Mouse (Mus musculus) hindbrain, embryonic 15.5 days (tissue): ENCODE data around the gene Gzmk. TPM values are rescaled to one million over a fixed set of nuclear protein-coding genes. Genes with fewer than 3 reads are reported as not detected.

Experiments used
- ATAC-seq: fragments of 200-750 bp; cut with Nextera tagmentation; 2 replicates; pipeline ENCODE4 v1.8.0; 2017; ENCODE audit warnings: low read depth, moderate number of reproducible peaks, moderate TSS enrichment; ENCODE audit not compliant: low FRiP score
- H3K27ac ChIP-seq: fragments of 300-500 bp; sonication (generic); replicated peaks from 2 replicates; pipeline ENCODE4 v1.5.1; 2015; ENCODE audit warnings: mild to moderate bottlenecking, inconsistent platforms
- H3K27me3 ChIP-seq: fragments of 300-500 bp; sonication (generic); 2 replicates; pipeline ENCODE4 v1.6.1; 2015; ENCODE audit warnings: control low read depth, inconsistent platforms
- H3K36me3 ChIP-seq: fragments of 300-500 bp; sonication (generic); 2 replicates; pipeline ENCODE4 v1.6.1; 2015; ENCODE audit warnings: control low read depth, inconsistent platforms
- H3K4me1 ChIP-seq: fragments of 300-500 bp; sonication (generic); replicated peaks from 2 replicates; pipeline ENCODE4 v1.6.1; 2015; ENCODE audit warnings: control low read depth, inconsistent platforms
- H3K4me2 ChIP-seq: fragments of 300-500 bp; sonication (generic); 2 replicates; pipeline ENCODE4 v1.6.1; 2015; ENCODE audit warnings: moderate library complexity, mild to moderate bottlenecking, inconsistent platforms
- H3K4me3 ChIP-seq: fragments of 300-500 bp; sonication (generic); 2 replicates; pipeline ENCODE4 v1.5.1; 2015; ENCODE audit warnings: mild to moderate bottlenecking, inconsistent platforms
- H3K9ac ChIP-seq: fragments of 300-500 bp; sonication (generic); 2 replicates; pipeline ENCODE4 v1.6.1; 2015; ENCODE audit warnings: inconsistent platforms
- H3K9me3 ChIP-seq: fragments of 300-500 bp; sonication (generic); 2 replicates; pipeline ENCODE4 v1.6.1; 2016; ENCODE audit warnings: control low read depth, inconsistent platforms
- whole genome bisulfite sequencing: fragments of 180-500 bp; shearing (Covaris S2); methylation state at CpG from one replicate; pipeline ENCODE4 v1.1.7; 2015; 5-methylcytosine and 5-hydroxymethylcytosine counted together
- polyA plus RNA-seq: library from polyadenylated mRNA; unstranded; fragments of >200 nt; fragmentation: Nextera tagmentation; extraction: Ambion mirVana; gene quantifications from 2 replicates; pipeline ENCODE4 v1.2.1, GENCODE M21; 2015

The Gzmk gene
- polyA plus RNA-seq, 1 experiment from 2014 or later: 0.16 TPM

- Histone ChIP-seq H3K9ac (no peak overlapping the region), H3K4me3 (no peak overlapping the region), H3K4me2 (no peak overlapping the region), H3K27ac (no peak overlapping the region), H3K4me1 (no peaks in the 10 kb centered on the region), H3K27me3 (no peaks in the 10 kb centered on the region), H3K36me3 (no peaks in the 10 kb centered on the region), H3K9me3 (no peaks in the 10 kb centered on the region)
- 87% methylated on average over 2 of the region's 2 CpGs for WGBS
- ATAC-seq: no peak
Observed at GRCm38 (mm10) chr13:113201631-113202030, 24.1 kb downstream of the Gzmk start.

DNA sequence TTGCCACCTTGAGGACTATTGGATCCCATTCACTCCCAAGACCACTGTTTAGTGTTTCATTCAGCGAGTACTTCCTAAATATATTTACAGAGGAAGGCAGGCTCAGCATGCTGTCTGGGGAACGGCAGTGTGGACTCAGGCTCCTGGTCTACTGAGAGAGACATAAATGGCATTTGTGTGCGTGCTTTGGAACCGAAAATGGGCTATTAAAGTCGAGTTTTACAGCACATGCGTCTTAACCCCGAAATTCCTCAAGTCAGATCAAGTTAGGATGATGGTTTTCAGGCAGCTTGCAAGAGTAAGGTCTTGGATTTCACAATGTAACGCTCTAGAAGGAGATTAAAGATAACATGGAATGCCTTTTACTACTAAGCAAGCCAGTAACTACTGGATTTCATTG lies 25.0 kb downstream of the Gzmk start:
- no peak overlapping the region for H3K4me2 ChIP-seq
- H3K4me3 ChIP-seq: no peak overlapping the region
- no peak overlapping the region for H3K27ac ChIP-seq
- H3K36me3 ChIP-seq: no peaks in the 10 kb centered on the region
- no peaks in the 10 kb centered on the region for H3K4me1 ChIP-seq
- no peak overlapping the region for H3K9ac ChIP-seq
- H3K27me3 ChIP-seq: no peaks in the 10 kb centered on the region
- no peak for ATAC-seq
- 73% methylated on average over 8 of the region's 8 CpGs for WGBS
- no peaks in the 10 kb centered on the region for H3K9me3 ChIP-seq

DNA sequence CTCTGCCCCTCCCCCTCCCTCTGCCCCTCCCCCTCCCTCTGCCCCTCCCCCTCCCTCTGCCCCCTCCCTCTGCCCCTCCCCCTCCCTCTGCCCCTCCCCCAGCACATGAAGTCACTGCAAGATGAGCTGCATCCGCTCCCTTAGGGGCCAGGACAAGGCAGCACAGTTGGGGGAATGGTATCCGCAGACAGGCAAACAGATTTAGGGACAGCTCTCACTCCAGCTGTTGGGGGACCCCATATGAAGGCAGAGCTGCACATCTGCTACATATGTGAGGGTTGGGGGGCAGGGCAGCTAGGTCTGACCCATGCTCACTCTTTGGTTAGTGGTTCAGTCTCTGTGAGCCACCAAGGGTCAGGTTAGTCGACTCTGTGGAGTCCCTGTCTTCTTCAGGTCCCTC lies 26.4 kb downstream of the Gzmk start:
- no peak for ATAC-seq
- no peaks in the 10 kb centered on the region for H3K4me1 ChIP-seq
- no peak overlapping the region for H3K9ac ChIP-seq
- H3K36me3 ChIP-seq: no peaks in the 10 kb centered on the region
- H3K27ac ChIP-seq: no peak overlapping the region
- H3K4me2 ChIP-seq: no peak overlapping the region
- no peaks in the 10 kb centered on the region for H3K27me3 ChIP-seq
- WGBS: 56% methylated on average over 2 of the region's 3 CpGs
- H3K9me3 ChIP-seq: no peaks in the 10 kb centered on the region
- no peak overlapping the region for H3K4me3 ChIP-seq

DNA sequence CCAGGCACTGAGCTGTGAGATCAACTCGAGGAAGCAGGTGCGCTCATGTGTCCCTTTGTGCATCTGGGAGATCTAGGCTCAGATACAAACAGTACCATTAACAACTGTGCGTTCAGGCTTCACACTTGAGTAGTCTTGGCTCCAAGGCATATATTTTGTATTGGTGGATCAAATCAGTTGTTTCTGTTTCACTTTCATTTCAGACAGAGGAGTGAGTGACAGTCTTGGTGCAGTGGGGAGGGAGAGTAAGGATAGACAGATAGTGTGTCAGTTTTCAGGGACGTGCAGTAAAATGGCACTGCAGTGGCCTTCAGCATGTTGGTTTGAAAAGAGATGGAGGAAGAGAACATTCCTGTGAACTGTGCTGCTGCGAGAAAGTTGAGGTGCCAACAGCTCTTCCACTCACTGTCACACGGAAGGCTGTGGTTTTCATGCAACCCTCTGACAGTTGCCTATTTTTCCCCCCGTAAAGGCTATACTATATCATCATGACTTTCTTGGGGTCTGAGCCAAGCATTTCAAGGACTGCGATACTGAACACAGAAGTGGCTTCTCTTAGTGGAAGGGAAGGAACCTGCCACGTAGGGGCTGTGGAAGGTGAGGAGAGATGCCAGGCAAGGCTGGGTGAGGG lies 27.7 kb downstream of the Gzmk start:
- Histone ChIP-seq H3K4me2 (no peak overlapping the region), H3K4me1 (no peaks in the 10 kb centered on the region), H3K27me3 (no peaks in the 10 kb centered on the region), H3K36me3 (no peaks in the 10 kb centered on the region), H3K4me3 (no peak overlapping the region), H3K9ac (no peak overlapping the region), H3K27ac (no peak overlapping the region), H3K9me3 (no peaks in the 10 kb centered on the region)
- ATAC-seq: no peak
- WGBS: 77% methylated on average over 9 of the region's 9 CpGs

DNA sequence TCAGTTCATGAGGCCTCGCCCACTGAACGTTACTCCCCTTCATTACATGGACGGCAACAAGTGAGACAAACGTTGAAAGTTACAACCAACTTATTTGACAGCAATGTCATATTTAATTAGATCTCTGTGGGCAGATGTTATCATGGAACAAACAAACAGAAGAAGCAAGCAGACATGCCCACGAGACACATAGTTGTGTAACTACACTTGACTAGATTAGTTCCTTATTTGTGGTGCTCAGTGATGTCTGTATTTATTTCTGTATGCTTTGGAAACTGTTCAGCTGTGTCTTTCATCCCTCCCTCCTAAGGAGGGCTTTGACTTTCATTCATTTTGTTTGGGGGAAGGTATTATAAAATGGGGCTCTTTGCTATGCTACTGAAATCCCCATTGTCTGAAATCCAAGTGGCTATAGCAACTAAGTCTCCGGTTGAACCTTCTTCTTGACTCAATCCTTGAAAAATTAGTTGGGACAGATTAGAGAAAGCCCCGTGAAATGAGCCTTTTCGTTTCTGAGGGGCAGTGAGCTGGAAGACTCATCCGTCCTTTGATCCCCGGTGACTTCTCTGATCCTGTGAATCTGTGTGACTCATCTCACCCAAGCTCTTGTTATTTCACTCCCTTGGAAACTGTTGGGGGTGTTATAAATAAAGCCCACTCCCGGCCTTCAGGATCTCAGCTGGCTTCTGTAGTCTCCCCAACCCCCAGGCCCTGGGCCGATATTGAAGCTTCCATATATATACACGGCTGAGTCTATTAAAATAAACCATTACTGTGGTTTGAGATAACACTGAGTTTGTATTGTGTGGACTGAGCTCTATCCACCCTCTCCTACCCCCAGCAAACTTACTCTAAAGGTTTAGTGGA lies 28.7 kb downstream of the Gzmk start:
- 52% methylated on average over 13 of the region's 13 CpGs for WGBS
- Histone ChIP-seq H3K27ac (no peak overlapping the region), H3K4me3 (no peak overlapping the region), H3K36me3 (no peaks in the 10 kb centered on the region), H3K4me2 (no peak overlapping the region), H3K9ac (no peak overlapping the region), H3K27me3 (no peaks in the 10 kb centered on the region), H3K9me3 (no peaks in the 10 kb centered on the region), H3K4me1 (no peaks in the 10 kb centered on the region)
- no peak for ATAC-seq

- no peaks in the 10 kb centered on the region for H3K36me3 ChIP-seq
- H3K9me3 ChIP-seq: no peaks in the 10 kb centered on the region
- H3K4me3 ChIP-seq: no peak overlapping the region
- H3K27me3 ChIP-seq: no peaks in the 10 kb centered on the region
- H3K4me2 ChIP-seq: no peak overlapping the region
- H3K9ac ChIP-seq: no peak overlapping the region
- ATAC-seq: no peak
- H3K27ac ChIP-seq: no peak overlapping the region
- WGBS: 90% methylated on average over 4 of the region's 4 CpGs
- H3K4me1 ChIP-seq: no peaks in the 10 kb centered on the region
Observed at GRCm38 (mm10) chr13:113183720-113184119, 42.0 kb downstream of the Gzmk start.

DNA sequence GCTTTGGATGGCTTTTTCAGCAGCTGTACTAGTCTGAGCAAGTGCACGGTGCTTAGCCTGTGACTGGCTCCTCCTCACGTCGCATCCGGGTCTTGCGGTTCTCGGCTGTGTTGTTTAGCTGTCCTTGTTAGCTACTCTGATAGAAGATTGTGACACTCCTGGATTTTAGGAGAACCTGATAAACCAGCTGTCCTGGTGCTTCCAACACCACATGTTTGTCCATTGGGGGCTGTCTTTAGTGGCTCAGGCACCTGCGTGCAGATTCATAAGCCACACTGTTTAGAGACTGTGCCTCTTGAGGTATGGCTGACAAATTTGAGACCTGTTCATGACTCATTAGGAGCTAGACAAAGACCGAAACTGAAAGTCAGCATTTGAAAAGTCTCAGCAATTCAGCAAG lies 42.4 kb downstream of the Gzmk start:
- Histone ChIP-seq H3K9ac (no peak overlapping the region), H3K27me3 (no peaks in the 10 kb centered on the region), H3K36me3 (no peaks in the 10 kb centered on the region), H3K4me1 (no peaks in the 10 kb centered on the region), H3K9me3 (no peaks in the 10 kb centered on the region), H3K27ac (no peak overlapping the region), H3K4me2 (no peak overlapping the region), H3K4me3 (no peak overlapping the region)
- ATAC-seq: no peak
- WGBS: 87% methylated on average over 8 of the region's 8 CpGs

DNA sequence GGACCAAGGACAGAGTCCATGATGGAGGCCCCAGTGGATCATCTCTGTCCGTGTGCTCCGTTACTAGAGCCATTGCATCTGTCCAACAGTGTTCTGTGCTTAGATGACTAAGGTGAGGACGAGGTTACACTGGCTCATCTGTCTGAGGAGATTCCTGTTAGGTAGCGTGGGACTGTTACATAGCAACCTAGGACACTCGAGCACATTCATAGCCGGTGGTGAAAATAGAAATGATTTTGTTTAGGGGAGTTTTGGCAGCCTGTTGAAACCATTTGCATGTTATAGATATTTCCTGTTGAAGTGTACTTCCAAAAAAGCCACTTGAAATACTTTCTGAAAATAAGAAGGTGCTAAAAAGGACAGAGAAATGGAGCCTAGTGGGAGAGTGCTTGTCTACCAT lies 51.5 kb downstream of the Gzmk start:
- 92% methylated on average over 6 of the region's 6 CpGs for WGBS
- ATAC-seq: no peak
- Histone ChIP-seq H3K4me3 (no peak overlapping the region), H3K9ac (no peak overlapping the region), H3K9me3 (no peaks in the 10 kb centered on the region), H3K27me3 (no peaks in the 10 kb centered on the region), H3K4me2 (no peak overlapping the region), H3K4me1 (no peaks in the 10 kb centered on the region), H3K27ac (no peak overlapping the region), H3K36me3 (no peaks in the 10 kb centered on the region)

DNA sequence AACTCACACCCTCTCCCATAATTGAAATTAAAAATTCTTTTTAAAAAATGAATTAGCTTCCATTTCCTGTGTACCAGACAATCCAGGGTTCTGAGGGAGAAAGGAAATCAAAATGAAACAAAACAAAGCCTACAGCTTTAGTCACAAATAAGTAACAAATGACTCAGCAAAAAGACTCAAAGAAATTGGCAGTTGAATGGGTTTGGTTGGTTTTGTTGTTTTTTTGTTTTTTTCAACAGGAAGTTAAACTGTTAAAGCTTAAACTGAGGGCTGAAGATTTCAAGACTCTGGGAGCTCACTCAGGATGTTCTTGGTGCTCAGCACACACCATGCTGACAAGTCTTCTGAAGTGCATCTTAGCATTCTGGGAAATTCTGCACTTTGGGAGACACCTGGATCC lies 55.5 kb downstream of the Gzmk start:
- no peaks in the 10 kb centered on the region for H3K36me3 ChIP-seq
- no peak overlapping the region for H3K4me3 ChIP-seq
- no peak overlapping the region for H3K9ac ChIP-seq
- H3K9me3 ChIP-seq: no peaks in the 10 kb centered on the region
- H3K4me2 ChIP-seq: no peak overlapping the region
- no peak for ATAC-seq
- no peak overlapping the region for H3K27ac ChIP-seq
- no peaks in the 10 kb centered on the region for H3K27me3 ChIP-seq
- H3K4me1 ChIP-seq: no peaks in the 10 kb centered on the region

DNA sequence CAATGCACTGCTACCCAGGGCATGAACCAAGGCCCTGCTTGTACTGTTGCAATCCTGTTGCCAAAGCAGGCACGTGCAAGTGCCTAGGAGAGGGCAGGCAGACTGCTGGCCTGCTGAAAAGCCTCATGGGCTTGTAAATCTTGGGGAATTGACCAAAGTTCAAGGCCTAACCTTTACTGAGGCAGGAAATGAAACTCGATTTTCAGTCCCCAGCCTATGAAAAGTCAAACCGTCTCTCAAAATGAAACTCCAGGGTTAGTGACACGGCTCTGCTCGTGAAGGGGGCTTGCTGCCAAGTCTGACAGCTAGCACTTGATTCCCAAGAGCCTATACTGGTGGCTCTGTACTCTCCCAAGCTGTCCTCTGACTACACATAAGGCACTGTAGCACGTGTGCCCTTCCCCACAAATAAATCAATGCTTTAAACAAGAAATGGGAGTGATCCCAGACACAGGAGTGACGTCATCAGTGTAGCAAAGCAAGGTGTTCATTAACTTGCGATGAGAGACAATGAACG lies 57.6 kb downstream of the Gzmk start:
- Histone ChIP-seq H3K9ac (no peak overlapping the region), H3K27me3 (no peaks in the 10 kb centered on the region), H3K4me3 (no peak overlapping the region), H3K27ac (no peak overlapping the region), H3K9me3 (no peaks in the 10 kb centered on the region), H3K4me2 (no peak overlapping the region), H3K4me1 (no peaks in the 10 kb centered on the region), H3K36me3 (no peaks in the 10 kb centered on the region)
- 76% methylated on average over 9 of the region's 9 CpGs for WGBS
- no peak for ATAC-seq

GRCm38 (mm10) chr13:113164252-113165005 lies 61.3 kb downstream of the Gzmk start:
- H3K9ac ChIP-seq: no peak overlapping the region
- no peak for ATAC-seq
- 91% methylated on average over 5 of the region's 5 CpGs for WGBS

GRCm38 (mm10) chr13:113151556-113151955 lies 74.2 kb downstream of the Gzmk start:
- no peak for ATAC-seq
- no peak overlapping the region for H3K27ac ChIP-seq
- no peaks in the 10 kb centered on the region for H3K4me1 ChIP-seq
- no peaks in the 10 kb centered on the region for H3K9me3 ChIP-seq
- H3K4me3 ChIP-seq: no peak overlapping the region
- H3K36me3 ChIP-seq: no peaks in the 10 kb centered on the region
- no peak overlapping the region for H3K9ac ChIP-seq
- H3K4me2 ChIP-seq: no peak overlapping the region
- H3K27me3 ChIP-seq: no peaks in the 10 kb centered on the region
- WGBS: 92% methylated on average over 4 of the region's 4 CpGs

More at GRCm38 (mm10) chr13:113164252-113165005, 61.3 kb downstream of the Gzmk start:
- H3K27me3 ChIP-seq: no peaks in the 10 kb centered on the region
- no peaks in the 10 kb centered on the region for H3K4me1 ChIP-seq
- H3K27ac ChIP-seq: no peak overlapping the region
- H3K9me3 ChIP-seq: no peaks in the 10 kb centered on the region
- no peak overlapping the region for H3K4me3 ChIP-seq
- no peak overlapping the region for H3K4me2 ChIP-seq
- no peaks in the 10 kb centered on the region for H3K36me3 ChIP-seq
